Mouse (Mus musculus) pancreas, adult 10 weeks (tissue): ENCODE measurements around the gene Rnasek. TPM values are rescaled to one million over a fixed set of nuclear protein-coding genes. Genes with fewer than 3 reads are reported as not detected.

ENCODE experiments used
- polyA plus RNA-seq: library from polyadenylated mRNA; stranded (reverse); fragments of 350-450 nt; fragmentation: Illumina TruSeq; extraction: RNeasy Lipid Tissue Mini Kit (QIAGEN cat#74804); gene quantifications from one replicate; pipeline ENCODE4 v1.2.3, GENCODE M21; 2015; ENCODE audit warnings: low read depth, low replicate concordance; ENCODE audit not compliant: insufficient read depth

Gene Rnasek
- 80.2 TPM for polyA plus RNA-seq

DNA sequence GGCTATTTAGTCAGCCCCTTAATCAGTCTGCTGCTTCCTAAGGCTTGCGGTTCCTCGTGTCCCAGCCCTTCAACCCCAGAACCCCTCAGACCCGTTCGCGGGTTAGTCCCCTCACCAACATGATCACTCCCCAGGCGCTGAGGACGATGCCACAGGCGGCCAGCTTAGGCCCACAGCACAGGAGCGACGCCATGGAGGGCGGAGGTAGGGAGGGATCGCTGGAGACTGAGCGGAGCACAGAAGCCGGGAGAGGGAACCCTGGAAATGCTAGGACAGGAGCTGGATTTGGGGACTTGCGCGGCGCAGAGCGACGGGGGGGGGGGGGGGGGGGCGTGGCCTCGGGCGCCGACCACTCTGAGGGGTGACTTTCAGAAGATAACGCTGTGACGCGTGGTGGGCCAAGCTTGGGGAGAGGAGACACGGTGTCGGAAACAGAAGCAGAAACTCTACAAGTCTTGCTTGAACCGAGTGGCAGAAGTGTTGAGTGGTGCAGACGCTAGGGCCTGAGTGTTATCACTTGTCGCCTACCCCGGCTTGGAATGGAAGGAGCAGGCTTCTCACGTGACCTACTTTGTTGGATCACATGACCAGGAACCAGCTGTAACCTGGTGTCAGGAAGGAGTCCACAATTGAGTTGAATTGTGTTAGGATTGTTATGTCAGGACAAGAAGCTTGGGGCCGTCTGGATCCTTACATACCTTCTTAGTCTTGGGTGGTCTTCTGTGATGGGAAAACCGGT, at the start of gene Rnasek, which contains the start of gene Gm21988:
Gene Rnasek (minus strand): TSS at position 302 of the 739 bp plus-strand sequence.
Gene Gm21988 (minus strand): TSS at position 290 of the 739 bp plus-strand sequence.

DNA sequence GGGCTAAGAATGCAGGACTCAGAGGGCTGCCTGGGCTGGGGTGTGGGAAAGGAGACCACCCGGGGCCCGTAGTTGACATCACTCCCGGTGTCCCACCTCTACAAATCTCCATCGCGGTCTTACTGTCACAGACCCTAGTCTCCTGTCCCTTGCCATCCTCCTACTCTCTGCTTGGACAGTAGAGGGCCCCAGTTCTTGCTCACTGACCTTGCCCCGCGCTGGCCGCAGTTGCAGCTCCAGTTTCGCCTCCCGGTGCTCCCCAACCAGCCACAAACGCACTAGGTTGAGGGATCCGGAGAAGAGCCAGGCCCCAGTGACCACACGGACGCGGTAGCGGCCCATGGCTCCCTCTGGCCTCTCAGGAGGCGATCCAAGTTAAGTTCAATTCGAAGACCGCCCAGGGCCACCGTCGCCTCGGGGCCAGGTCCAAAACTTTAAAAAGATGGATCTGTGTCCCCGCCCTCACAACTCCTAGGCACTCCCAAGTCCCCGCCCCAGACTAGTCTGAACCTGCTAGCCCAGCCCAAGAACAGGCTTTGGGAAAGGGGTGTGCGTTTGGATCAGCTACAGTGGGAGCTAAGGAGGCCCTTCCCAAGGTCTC, 15.4 kb upstream of the Rnasek start, which contains the start of gene Alox12:
Gene Alox12 (minus strand): TSS at position 423 of the 601 bp plus-strand sequence.

GRCm38 (mm10) chr11:70237457-70238167, 2.0 kb downstream of the Rnasek start, which contains the start of gene 0610010K14Rik:
Gene 0610010K14Rik (minus strand): TSS chr11:70237914.

GRCm38 (mm10) chr11:70229260-70230010, 10.2 kb downstream of the Rnasek start, which contains the start of gene Bcl6b:
Gene Bcl6b (minus strand): TSS chr11:70229798.

GRCm38 (mm10) chr11:70220731-70221602, 18.7 kb downstream of the Rnasek start, which contains the start of gene Slc16a13:
Gene Slc16a13 (minus strand): TSS chr11:70221064.

DNA sequence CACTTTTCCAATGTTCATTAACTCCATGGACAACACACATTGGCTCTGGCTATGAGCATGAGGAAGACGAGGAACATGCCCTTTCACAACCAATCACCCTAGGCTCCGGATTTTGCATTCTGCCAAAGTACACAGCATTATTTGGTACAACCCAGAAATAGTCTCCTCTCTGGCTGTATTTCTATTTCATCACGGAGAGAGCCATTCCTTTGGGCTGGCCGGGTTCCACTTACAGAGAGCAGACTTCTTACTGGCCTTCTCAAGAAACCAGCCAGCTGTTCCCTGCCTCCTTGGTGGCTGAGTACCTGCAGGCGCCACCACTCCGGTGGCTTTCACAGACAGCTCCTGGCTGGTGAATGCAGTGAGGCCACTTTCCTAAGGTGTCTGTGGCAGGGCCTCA, 27.2 kb downstream of the Rnasek start, which contains the start of gene Slc16a11:
Gene Slc16a11 (plus strand): TSS at position 330 of the 400 bp plus-strand sequence.

Other genes starting within 250 kb of the Rnasek start
- gene Gabarap, start 248.7 kb downstream of the Rnasek start, polyA plus RNA-seq, result 186 TPM
- gene Phf23, start 244.1 kb downstream of the Rnasek start, polyA plus RNA-seq, result 15.8 TPM
- 6.6 TPM for gene Dvl2, start 239.2 kb downstream of the Rnasek start, polyA plus RNA-seq
- gene Acadvl, start 224.4 kb downstream of the Rnasek start, polyA plus RNA-seq, result 25.2 TPM
- 8.8 TPM for gene Dlg4, start 222.9 kb downstream of the Rnasek start, polyA plus RNA-seq
- gene Asgr1, start 185.8 kb downstream of the Rnasek start, polyA plus RNA-seq, result not detected
- gene Asgr2, start 147.2 kb downstream of the Rnasek start, polyA plus RNA-seq, result not detected
- 8.1 TPM for gene Mgl2, start 109.5 kb downstream of the Rnasek start, polyA plus RNA-seq
- gene Clec10a, start 83.6 kb downstream of the Rnasek start, polyA plus RNA-seq, result 6.6 TPM
- gene Slc16a11, start 27.1 kb downstream of the Rnasek start, polyA plus RNA-seq, result 1.8 TPM
- gene Slc16a13, start 18.8 kb downstream of the Rnasek start, polyA plus RNA-seq, result 1.4 TPM
- 3.7 TPM for gene Bcl6b, start 10.0 kb downstream of the Rnasek start, polyA plus RNA-seq
- gene 0610010K14Rik, start 1.9 kb downstream of the Rnasek start, polyA plus RNA-seq, result 18.4 TPM
- 8.0 TPM for gene Gm21988, start within 50 bp of the Rnasek start, polyA plus RNA-seq
- 3.0 TPM for gene Alox12, start 15.5 kb upstream of the Rnasek start, polyA plus RNA-seq
- gene Alox12e, start 82.8 kb upstream of the Rnasek start, polyA plus RNA-seq, result not detected
- 2.8 TPM for gene Alox15, start 112.2 kb upstream of the Rnasek start, polyA plus RNA-seq
- gene Pelp1, start 170.2 kb upstream of the Rnasek start, polyA plus RNA-seq, result 4.6 TPM
- 29.3 TPM for gene Arrb2, start 192.8 kb upstream of the Rnasek start, polyA plus RNA-seq
- gene Med11, start 212.1 kb upstream of the Rnasek start, polyA plus RNA-seq, result 6.4 TPM
- gene Zmynd15, start 219.6 kb upstream of the Rnasek start, polyA plus RNA-seq, result 0.70 TPM
- 4.3 TPM for gene Cxcl16, start 220.1 kb upstream of the Rnasek start, polyA plus RNA-seq